Mouse (Mus musculus): ENCODE measurements at regions not wholly inside any gene's neighbourhood (a gene's known extent, or its start where the extent isn't known, plus 50 kb on each side); places are given as distances from the start of the nearest gene placed in this dataset.

DNA sequence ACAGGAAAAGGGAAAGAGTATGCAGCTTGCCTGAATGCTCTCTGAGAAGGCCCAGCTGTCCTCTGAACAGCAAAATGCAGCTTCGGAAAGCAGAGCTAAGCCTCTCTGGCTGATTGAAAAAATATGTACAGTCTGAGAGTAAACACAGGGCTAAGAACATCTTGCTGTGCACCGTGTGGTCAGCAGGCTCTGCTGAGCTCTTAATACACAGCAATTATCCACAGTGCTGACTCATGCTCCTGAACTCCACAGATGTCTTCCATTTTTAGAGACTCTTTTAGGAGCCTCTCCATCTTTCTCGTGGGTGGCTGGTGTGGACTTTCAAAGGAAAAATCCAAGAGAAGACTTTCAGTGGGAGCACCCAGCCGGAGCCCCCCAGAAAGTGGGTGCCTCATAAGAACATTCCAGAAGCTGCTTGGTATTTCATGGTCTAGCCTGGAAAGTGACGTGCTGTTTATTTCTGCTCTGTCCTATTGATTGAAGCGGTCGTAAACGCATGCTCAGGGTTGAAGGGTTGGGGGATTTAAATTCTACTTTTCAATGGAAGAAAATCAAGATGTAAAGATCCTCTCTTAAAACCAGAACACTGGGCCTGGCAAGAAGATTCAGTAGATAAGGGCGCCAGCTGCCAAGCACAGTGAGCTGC lies 209.5 kb downstream of the Mreg start:
- peak; percentile 91 for DNase-seq (ENCODE audit: low read depth)

DNA sequence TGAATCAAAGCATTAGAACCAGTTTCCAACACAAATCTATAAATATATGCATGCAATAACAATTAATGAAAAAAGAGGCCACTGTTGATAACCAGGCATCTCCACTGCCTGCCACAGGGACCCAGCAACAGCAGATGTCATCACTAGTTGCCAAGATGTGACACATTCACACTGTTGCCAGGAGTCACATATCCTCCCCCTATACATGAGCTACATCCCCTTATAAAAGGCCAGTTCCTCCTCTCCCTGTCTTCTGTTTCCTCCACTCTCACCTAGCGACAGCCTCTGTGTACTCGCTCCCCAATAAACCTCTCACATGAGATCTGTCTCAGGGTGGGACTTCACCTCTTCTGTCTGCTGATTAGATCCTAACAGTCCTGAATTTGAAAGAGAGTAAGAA lies 211.4 kb downstream of the Mreg start:
- DNase-seq (ENCODE audit: low read depth): no peak

DNA sequence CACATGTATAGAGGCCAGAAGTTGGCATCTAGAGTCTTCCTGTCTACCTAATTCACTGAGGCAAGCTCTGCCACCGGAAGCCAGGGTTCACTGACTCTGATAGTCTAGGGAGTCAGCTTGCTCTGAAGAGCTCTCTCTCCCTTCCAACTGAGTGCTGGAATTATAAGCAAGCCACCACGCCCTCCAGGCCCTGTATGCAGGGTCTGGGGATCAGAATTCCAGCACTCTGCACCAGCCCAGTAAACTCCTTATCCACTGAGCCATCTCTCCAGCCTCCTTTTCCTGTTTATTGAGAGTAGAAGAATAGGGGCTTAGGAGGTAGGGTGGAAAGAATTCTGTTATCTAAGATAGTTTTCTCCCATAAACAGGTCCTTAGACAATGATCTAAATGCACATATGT lies 215.3 kb downstream of the Mreg start:
- no peak for DNase-seq (ENCODE audit: low read depth)

DNA sequence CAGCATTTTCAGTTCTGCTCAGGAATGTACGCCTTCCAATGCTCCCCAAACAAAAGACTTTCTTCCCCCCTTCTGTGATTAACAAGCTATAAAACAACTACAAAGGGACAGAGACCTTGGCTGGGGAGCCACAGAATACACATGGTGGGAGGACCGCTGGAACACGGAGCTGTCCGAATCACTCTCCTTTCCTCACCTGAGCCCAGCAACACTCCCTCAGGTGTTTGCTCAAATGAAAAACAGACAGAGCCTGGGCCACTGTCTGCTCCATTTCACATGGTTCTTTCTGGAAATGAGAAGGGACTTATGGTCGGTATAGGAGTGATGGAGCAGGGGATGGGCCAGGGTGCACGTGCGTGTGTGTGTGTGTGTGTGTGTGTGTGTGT lies 215.9 kb downstream of the Mreg start:
- no peak for DNase-seq (ENCODE audit: low read depth)

DNA sequence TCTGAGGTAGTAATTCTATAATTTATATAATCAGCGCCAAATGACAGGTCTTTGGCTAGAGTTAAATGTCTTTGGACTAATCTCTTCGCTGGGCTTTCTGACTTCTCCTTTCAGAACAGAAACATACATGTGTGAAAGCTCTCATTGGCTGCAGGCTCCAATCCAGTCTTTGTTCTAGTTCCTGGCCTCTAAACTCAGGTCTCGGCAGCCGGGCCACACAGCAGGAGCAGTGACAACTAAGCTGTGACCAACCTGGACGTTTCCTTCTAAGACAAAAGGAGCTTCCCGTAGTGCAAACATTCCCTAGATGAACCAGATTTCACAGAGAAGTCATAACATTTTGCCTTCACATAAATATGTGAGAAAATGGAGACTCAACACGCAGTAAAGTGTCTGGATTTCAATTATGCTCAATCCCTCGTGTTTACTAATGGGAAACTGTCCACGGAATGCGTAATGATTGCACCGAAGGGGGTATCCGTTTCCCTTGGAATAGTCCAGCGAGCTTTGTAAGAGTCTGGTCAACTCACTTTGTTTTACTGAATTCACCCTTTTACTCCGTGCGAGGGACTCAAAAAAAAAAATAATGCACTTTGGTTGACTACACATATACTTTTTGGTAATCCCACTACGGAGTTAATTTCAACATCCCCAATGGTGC lies 216.4 kb downstream of the Mreg start:
- DNase-seq (ENCODE audit: low read depth): no peak

DNA sequence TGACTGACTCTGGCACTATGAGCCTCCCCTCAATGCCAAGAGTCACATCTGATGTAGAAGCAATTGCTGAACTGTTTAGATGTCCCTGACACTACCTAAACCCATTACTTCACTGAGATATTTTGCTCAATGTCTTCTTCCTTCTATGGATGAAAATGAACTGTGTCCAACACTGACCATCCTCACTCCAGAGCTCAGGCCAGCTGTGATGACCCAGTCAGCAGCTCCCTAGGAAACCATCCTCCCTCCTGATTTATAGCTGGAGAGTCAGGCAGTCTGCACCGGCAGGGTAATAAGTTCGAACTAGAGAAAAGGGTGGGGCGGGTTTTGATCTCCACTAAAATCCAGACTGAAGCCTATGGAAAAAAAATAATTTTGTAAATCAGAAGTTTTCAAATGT lies 221.2 kb downstream of the Mreg start:
- no peak for DNase-seq (ENCODE audit: low read depth)

DNA sequence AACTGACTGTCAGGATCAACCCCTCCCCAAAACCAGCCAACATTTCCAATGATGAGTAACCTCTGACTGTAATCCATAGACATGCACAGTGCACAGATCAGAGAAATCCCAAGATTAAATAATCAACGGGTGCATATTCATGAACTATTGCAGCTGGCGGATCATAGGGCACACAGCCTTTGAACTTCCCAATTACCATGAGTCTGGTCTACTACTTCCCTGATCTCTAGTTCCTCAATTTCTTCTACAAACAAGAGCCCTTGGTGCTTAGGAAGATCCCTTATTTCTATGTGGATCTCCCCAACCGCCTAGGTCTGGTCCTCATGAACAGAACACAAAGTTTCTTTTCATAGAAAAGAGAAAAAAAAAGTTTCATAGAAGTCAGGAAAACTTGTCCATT lies 224.0 kb downstream of the Mreg start:
- no peak for DNase-seq (ENCODE audit: low read depth)

DNA sequence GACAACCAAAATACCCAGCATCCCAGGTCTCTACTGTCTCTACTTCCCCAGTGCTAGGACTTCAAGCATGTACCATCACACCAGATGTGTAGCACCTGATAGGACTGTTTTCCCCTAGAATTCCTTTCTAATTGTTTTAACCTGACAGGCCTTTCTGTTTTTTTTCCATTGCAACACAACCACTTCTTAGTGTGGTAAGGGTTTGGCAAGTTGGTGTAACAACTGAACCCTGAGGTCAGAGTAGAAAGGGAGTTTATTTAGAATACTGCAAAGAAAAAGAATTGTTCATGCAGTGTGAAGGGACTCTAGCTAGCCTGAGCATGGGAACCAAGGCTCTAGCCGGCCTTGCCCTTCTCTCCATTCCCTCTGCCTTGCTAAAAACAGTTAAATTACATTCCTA lies 226.1 kb downstream of the Mreg start:
- DNase-seq (ENCODE audit: low read depth): peak; percentile 29

DNA sequence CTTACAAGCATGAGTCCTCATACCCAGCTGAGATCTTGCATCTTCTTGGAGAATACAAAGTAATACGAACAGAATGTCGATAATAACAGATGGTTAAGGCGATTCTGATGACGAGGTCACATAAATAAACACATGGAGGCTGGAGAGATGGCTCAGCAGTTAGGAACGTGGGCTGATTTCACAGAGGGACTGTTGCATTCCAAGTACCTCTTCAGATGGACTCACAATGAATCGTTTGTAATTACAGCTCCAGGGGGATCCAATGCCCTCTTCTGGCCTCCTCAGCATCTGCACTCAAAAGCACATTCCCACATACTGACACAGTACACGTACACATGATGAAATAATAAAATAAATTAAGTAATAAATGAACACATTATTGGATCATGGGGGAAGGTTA lies 228.3 kb downstream of the Mreg start:
- DNase-seq (ENCODE audit: low read depth): peak; percentile 56

DNA sequence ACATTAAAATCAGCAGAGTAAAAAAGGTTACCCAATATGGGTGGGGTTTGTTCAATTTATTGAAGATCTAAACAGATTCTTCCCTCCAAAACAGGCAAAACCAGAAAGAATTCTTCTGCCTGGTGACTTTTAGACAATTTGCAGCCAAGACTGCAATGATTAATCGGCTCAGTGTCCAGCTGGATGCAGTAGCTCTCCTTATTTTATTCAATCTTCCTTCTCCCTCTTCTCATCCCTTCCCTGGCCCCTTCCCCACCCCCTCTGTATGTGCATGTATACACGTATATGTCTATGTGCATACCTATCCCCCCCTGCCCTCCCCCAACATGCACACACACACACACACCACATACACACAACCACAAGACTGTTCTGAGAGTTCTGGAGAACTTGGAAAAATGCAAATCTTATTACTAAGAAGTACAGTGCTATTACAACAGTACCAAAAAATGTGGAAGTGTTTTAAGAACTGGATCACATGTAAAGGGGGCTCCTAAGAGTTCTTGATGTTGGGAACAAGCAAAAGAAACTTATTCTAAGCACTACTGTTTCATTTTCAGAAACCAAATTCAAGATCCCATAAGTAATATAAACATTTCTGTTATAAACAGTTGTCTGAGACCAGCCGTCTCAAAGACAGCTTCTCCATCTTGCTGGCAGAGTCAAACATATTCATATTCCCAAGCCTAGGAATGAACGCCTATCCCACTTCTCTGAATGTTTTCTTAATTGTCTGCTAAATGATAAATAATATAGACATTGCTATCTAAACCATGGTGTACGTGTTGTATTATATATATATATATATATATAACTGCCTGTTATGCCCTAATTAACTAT lies 229.5 kb downstream of the Mreg start:
- DNase-seq (ENCODE audit: low read depth): peak; percentile 27

DNA sequence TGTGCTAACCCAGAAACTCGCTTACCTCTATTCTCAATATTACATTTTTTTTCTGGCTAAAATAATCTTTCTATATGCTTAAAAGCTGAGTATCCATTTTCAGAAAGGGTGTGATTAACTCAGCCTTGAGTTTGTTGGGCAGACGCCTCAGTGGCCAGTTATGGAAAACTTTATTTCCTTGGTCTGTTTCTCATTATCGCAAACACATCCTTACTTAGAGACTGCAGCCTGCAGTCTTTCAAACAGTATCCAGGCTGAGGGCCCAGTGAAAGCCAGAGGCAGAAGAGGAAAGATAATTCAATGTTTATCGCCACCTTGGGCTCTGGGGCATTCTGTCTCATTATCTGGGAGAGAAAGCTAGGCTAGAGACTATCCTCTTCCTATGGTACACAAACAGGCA lies 231.5 kb downstream of the Mreg start:
- peak; percentile 73 for DNase-seq (ENCODE audit: low read depth)

DNA sequence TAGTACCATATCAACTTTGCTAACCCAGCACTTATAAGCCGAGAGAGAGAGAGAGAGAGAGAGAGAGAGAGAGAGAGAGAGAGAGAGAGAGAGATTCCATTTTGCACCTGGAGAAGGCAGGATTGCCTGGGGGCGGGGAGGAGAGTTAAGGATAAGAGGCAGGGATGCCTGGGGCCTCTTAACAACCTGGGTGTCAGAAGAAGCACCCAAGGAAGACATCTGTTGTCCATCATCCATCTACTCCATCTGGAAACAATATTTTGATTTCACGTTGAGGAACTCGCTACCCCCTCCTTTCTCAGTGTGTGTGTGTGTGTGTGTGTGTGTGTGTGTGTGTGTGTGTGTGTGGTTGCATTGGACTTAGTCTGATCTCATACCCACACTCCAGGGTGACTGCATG lies 232.8 kb downstream of the Mreg start:
- no peak for DNase-seq (ENCODE audit: low read depth)

DNA sequence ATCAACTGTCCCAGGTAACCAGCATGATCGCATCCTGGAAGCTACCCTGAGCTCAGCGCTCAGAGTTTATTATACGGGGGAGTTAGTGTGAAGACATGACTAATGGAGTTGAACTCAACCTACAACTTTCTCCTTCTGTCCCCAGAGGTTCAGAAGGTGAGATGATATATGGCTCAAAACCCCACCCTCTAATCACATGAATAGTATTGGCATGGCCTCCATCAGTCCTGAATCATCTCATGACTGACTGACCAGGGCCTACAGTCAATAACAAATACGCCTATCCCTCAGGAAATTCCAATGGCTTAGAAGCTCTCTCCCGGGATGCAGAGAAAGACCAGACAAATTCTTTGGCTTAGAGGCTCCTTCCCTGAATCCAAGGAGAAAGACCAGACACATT lies 234.7 kb downstream of the Mreg start:
- DNase-seq (ENCODE audit: low read depth): peak; percentile 79

DNA sequence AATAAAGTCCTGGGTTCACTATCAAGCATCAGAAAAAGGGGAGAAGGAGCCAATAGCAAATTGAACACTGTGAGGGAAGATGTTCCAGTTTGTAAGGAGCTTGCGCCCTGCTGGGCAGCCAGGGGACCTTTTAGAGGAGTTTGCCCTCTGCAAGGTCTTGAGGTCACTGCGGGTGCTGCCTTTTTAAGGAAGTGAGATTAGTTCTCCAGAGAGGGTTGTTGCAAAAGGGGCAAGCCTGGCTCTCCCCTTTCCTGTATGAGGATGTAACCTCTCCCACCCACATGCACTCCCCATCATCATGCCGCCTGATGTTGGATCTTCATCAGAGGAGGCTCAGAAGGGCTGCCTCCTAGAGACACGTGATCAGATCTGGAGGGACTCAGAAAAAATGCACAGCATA lies 237.4 kb downstream of the Mreg start:
- no peak for DNase-seq (ENCODE audit: low read depth)

DNA sequence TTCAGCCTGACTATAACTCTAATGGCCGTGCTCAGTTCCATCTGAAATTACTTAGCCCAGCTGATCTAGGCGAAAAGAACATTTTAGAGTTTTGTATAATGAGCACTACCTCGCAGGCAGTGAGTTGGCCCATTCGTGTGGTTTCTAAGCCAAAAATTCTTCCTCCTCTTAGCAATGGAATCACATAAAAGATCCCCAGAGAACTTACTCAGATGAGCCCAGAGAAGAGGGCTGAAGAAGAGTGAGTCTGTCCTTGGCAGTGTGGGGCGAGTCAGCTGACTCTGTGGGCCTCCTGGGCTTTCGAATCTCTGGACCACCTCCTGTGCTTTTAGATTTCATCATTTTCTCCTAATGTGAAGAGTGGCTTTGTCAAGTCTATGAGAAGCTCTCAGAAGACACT lies 240.2 kb downstream of the Mreg start:
- DNase-seq (ENCODE audit: low read depth): peak; percentile 89

DNA sequence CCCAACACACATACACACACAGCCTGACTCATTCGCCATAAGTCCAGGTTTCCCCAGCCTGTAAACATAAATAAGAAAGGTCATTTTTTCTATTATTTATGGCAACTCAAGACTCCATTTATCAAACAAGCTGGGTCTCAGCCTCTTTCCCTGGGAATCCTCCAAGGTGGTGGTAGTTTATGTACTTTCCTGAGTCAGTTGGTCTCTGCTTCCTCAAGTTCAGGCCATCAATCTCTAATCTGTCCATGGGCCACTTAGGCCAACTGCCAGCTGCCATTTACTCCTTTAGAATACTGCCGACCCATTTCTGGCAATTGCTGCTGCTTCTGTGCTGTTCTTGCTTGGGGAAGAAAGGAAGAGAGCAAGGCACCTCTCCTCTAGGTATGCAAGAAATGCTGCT lies 241.3 kb downstream of the Mreg start:
- DNase-seq (ENCODE audit: low read depth): peak; percentile 91

DNA sequence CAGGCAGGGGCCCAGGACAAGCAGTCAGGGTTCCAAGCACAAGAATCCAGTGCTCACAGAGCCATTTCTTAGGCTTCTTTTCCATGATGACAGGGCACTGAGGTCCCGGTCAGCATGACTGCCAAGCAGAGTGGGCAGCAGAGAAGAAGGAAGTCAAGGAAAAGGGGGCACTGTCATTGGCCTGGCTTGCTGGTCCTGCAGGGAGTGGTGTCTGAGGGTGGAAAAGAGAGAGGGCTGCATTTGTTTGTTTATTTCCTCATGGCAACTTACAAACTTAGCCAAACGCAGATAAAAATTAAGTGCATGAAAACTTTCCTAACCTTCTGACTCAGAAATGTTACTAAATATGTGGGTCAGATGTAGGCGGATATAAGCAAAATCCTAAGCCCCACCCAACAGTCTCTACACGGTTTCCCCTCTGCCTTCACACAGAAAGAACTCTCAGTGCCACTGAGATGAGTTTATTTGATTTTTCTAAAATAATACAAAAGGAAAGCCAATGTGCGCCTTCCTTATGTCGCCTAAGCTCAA lies 244.5 kb downstream of the Mreg start:
- no peak for DNase-seq (ENCODE audit: low read depth)

DNA sequence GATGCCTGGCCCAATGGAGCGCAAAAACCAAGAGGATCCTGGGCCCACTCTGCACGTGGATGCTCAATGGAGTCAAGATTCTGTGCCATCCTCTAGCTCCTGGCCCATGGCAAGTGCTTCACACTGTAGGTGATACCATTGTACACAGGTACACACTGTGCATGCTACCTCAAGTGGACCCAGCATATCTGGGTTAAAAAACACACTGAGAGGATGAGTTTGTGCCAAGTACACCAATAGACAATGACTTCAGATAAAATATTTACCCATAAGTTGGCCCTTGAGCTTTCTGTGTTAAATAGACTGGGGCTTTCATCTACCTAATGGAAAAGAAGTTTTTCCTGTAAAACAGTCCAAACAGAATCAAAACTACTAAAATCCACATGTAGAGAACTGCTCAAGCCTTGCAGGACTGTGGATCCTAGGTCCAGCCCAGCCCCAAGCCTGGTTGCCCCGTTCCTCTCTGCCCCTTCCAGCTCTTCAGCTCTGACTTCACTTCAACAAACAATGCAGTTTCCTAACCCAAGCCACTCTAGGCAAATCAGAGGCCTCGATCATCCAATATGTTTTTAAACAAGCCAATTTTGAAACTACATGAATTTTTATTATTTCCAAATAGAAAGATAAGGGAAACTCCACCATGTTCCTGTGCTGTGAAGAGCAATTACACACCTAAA lies 247.5 kb downstream of the Mreg start:
- DNase-seq (ENCODE audit: low read depth): no peak

DNA sequence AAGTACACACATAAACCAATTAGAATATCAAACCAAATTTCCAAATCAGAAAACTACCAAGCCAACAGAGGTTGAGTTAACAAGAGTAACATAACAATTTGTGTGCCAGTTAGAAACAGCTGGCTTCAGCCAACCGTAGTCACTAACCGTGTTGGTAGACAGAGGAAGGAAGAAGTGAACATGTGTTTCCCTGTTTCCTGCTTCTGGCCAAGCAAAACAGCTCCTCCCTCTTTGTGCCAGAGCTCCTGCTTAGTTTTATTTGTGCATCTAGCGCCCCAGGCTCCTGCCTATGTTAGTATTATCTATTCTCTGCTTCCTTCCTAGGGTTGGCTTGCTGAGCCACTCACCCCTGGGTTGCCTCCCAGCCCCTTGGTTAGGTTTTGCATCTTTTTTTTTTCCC lies 255.2 kb downstream of the Mreg start:
- DNase-seq (ENCODE audit: low read depth): no peak

DNA sequence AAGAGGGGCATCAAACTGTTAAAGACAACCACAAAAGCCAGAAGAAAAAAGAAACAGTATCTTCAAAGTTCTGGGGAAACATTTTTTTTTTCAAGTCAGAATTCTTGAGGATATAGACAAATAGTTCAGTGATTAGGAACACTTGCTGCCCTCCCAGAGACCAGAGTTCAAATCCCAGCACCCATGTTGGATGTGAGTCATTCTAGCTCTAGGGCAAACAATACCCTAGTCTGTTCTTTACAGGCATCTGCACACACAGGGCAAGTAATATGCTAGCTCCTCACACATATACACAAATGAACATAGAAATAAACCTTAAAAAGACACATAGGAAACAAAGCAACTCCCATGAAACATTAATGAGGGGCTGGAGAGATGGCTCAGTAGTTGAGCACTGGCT lies 256.8 kb downstream of the Mreg start:
- peak; percentile 68 for DNase-seq (ENCODE audit: low read depth)

DNA sequence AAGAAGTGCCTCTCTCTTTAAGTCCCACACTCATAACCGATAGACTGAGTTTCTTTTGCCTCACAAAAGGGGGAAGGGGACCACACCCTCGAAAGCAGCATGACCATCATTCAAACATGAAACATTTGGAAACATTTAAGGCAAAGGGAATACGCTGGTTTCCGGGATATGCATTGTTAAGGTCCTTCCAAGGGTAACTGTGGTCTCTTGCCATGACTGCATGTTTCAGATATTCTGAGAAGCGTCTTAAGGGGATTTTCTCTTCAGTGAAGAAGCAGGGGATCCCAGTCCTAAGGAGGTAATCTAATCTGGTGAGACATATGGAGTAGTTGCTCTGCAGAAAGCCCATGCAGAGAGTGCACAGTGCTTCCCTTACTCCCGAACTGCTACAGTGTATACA lies 258.8 kb downstream of the Mreg start:
- peak; percentile 54 for DNase-seq (ENCODE audit: low read depth)

DNA sequence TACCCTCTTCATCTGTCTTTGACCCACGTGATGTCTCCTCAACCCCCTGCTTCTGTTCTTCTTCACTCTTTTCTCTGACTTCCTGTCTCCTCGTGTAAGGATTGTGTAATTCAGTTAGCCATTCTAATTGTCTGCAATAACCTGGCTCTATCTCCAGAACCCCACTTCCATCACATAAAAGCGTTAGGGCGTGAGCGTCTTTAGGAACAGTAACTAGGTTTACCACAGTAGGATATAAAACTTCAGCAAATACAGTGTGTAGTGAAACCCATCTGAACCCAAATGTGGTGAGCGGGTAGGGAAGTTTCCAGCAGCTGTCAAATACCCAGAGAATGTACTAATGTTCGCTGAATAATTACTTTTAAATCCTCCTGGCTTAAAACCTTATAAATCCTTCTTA lies 262.6 kb downstream of the Mreg start:
- DNase-seq (ENCODE audit: low read depth): no peak

DNA sequence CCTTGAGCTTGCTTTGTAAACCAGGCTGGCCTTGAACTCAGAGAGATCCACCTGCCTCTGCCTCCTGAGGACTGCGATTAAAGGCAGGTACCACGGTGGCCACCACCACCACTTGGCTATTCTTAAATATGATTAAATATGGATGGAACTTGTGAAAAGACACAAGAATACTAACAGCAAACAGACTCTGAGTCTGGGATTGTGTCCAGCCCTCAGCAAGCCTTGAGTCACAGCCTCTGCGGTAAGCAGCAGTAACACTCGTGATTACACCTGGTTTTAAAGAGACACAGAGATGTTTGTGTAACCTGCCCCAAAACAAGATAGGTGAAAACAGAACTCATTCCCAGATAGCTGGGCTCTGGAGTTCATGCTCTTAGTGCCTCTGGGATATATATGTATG lies 263.4 kb downstream of the Mreg start:
- DNase-seq (ENCODE audit: low read depth): peak; percentile 64
